Mouse (Mus musculus): ENCODE data around the gene Tle3. TPM values are rescaled to one million over a fixed set of nuclear protein-coding genes. Genes with fewer than 3 reads are reported as not detected.

Gene Tle3
- total RNA-seq, 2 experiments from 2014 or later = 67.9 to 79.5 TPM

- intact Hi-C loops (cut with DNase I) = loop anchor here (2.0 to 5.0 kb wide), 6 partner anchors 183 to 523 kb away; no protein-coding TSS in a partner anchor
- DNase-seq (ENCODE audit: low spot score in 2 of 2) = no peak
Measured at GRCm38 (mm10) chr9:61373942-61374900, 2.1 kb downstream of the Tle3 start.

- intact Hi-C loops (cut with DNase I) = no loop called here
- DNase-seq (ENCODE audit: low spot score in 2 of 2) = no peak
Measured at GRCm38 (mm10) chr9:61375002-61375401, 2.8 kb downstream of the Tle3 start.

GRCm38 (mm10) chr9:61375802-61376561, 3.8 kb downstream of the Tle3 start:
- no peak for DNase-seq (ENCODE audit: low spot score in 2 of 2)
- intact Hi-C loops (cut with DNase I) = no loop called here

GRCm38 (mm10) chr9:61376650-61377049, 4.5 kb downstream of the Tle3 start:
- intact Hi-C loops (cut with DNase I) = no loop called here

GRCm38 (mm10) chr9:61377706-61378479, 5.7 kb downstream of the Tle3 start:
- no peak for DNase-seq (ENCODE audit: low spot score in 2 of 2)
- intact Hi-C loops (cut with DNase I) = no loop called here

More at GRCm38 (mm10) chr9:61376650-61377049, 4.5 kb downstream of the Tle3 start:
- no peak for DNase-seq (ENCODE audit: low spot score in 2 of 2)

GRCm38 (mm10) chr9:61378516-61378915, 6.3 kb downstream of the Tle3 start:
- no peak for DNase-seq (ENCODE audit: low spot score in 2 of 2)
- intact Hi-C loops (cut with DNase I) = no loop called here

- DNase-seq (ENCODE audit: low spot score in 2 of 2) = no peak
- intact Hi-C loops (cut with DNase I) = no loop called here
Measured at GRCm38 (mm10) chr9:61379016-61379634, 7.0 kb downstream of the Tle3 start.

- intact Hi-C loops (cut with DNase I) = no loop called here
- no peak for DNase-seq (ENCODE audit: low spot score in 2 of 2)
Measured at GRCm38 (mm10) chr9:61380258-61381062, 8.3 kb downstream of the Tle3 start.

GRCm38 (mm10) chr9:61381063-61381408, 8.9 kb downstream of the Tle3 start:
- DNase-seq (ENCODE audit: low spot score in 2 of 2) = no peak
- intact Hi-C loops (cut with DNase I) = no loop called here

- intact Hi-C loops (cut with DNase I) = no loop called here
- DNase-seq (ENCODE audit: low spot score in 2 of 2) = no peak
Measured at GRCm38 (mm10) chr9:61381445-61381844, 9.3 kb downstream of the Tle3 start.

GRCm38 (mm10) chr9:61382595-61383186, 10.5 kb downstream of the Tle3 start:
- intact Hi-C loops (cut with DNase I) = no loop called here
- DNase-seq (ENCODE audit: low spot score in 2 of 2) = no peak

GRCm38 (mm10) chr9:61384101-61384500, 11.9 kb downstream of the Tle3 start:
- intact Hi-C loops (cut with DNase I) = no loop called here
- DNase-seq (ENCODE audit: low spot score in 2 of 2) = no peak

GRCm38 (mm10) chr9:61384646-61385443, 12.7 kb downstream of the Tle3 start:
- DNase-seq (ENCODE audit: low spot score in 2 of 2) = no peak
- intact Hi-C loops (cut with DNase I) = no loop called here

GRCm38 (mm10) chr9:61385753-61386152, 13.6 kb downstream of the Tle3 start:
- intact Hi-C loops (cut with DNase I) = no loop called here

GRCm38 (mm10) chr9:61386314-61386713, 14.1 kb downstream of the Tle3 start:
- no peak for DNase-seq (ENCODE audit: low spot score in 2 of 2)
- intact Hi-C loops (cut with DNase I) = no loop called here

More at GRCm38 (mm10) chr9:61385753-61386152, 13.6 kb downstream of the Tle3 start:
- no peak for DNase-seq (ENCODE audit: low spot score in 2 of 2)

- no peak for DNase-seq (ENCODE audit: low spot score in 2 of 2)
Measured at GRCm38 (mm10) chr9:61387797-61388196, 15.6 kb downstream of the Tle3 start.

GRCm38 (mm10) chr9:61388214-61388613, 16.0 kb downstream of the Tle3 start:
- DNase-seq (ENCODE audit: low spot score in 2 of 2) = no peak
- intact Hi-C loops (cut with DNase I) = no loop called here

More at GRCm38 (mm10) chr9:61387797-61388196, 15.6 kb downstream of the Tle3 start:
- intact Hi-C loops (cut with DNase I) = no loop called here
